Mouse (Mus musculus) MEL (cell line): ENCODE data around the gene Ano6.

Source experiments
- CTCF ChIP-seq, 3 experiments: IDR thresholded peaks in 2 of 3; conservative IDR thresholded peaks in 1 of 3; 2 replicates each; pipeline ENCODE4 v1.5.1; 2011 to 2012; ENCODE audit warnings: low read length in 3 of 3, low read depth in 2 of 3, mild to moderate bottlenecking in 2 of 3, improper control_type of control experiment in 1 of 3, inconsistent platforms in 1 of 3, mixed read lengths in 1 of 3, moderate library complexity in 1 of 3; ENCODE audit not compliant: control insufficient read depth in 1 of 3, insufficient read depth in 1 of 3, poor library complexity in 1 of 3, severe bottlenecking in 1 of 3
- GATA1 ChIP-seq: IDR thresholded peaks from 2 replicates; pipeline ENCODE4 v1.6.1; 2011; ENCODE audit warnings: low read depth, low read length, improper control_type of control experiment
- HCFC1 ChIP-seq: IDR thresholded peaks from 2 replicates; pipeline ENCODE4 v1.6.1; 2012; ENCODE audit warnings: low read depth, mild to moderate bottlenecking, inconsistent platforms, low read length, improper control_type of control experiment, moderate library complexity
- MAFK ChIP-seq: IDR thresholded peaks from 2 replicates; pipeline ENCODE4 v1.6.1; 2011; ENCODE audit warnings: low read depth, mild to moderate bottlenecking, low read length, improper control_type of control experiment, borderline replicate concordance
- POLR2A ChIP-seq, 2 experiments: IDR thresholded peaks; 2 replicates each; pipeline ENCODE4 v1.6.1; 2011 to 2012; ENCODE audit warnings: low read length in 2 of 2, mild to moderate bottlenecking in 2 of 2, control low read depth in 1 of 2, improper control_type of control experiment in 1 of 2, low read depth in 1 of 2, moderate library complexity in 1 of 2; ENCODE audit not compliant: control insufficient read depth in 1 of 2, insufficient read depth in 1 of 2, poor library complexity in 1 of 2
- RCOR1 ChIP-seq: IDR thresholded peaks from 2 replicates; pipeline ENCODE4 v1.6.1; 2012; ENCODE audit warnings: low read depth, mild to moderate bottlenecking, inconsistent platforms, low read length, improper control_type of control experiment
- SMC3 ChIP-seq: IDR thresholded peaks from 2 replicates; pipeline ENCODE4 v1.6.1; 2011; ENCODE audit warnings: low read depth, low read length, improper control_type of control experiment
- TBP ChIP-seq: IDR thresholded peaks from 2 replicates; pipeline ENCODE4 v1.8.0; 2011; ENCODE audit warnings: low read depth, low read length, improper control_type of control experiment
- USF1 ChIP-seq: IDR thresholded peaks from 2 replicates; pipeline ENCODE4 v1.6.1; 2014; ENCODE audit warnings: low read depth, mild to moderate bottlenecking, inconsistent platforms, low read length, improper control_type of control experiment, moderate library complexity
- ZC3H11A ChIP-seq: IDR thresholded peaks from 2 replicates; pipeline ENCODE4 v1.6.1; 2012; ENCODE audit warnings: low read depth, mild to moderate bottlenecking, inconsistent platforms, low read length, improper control_type of control experiment

DNA sequence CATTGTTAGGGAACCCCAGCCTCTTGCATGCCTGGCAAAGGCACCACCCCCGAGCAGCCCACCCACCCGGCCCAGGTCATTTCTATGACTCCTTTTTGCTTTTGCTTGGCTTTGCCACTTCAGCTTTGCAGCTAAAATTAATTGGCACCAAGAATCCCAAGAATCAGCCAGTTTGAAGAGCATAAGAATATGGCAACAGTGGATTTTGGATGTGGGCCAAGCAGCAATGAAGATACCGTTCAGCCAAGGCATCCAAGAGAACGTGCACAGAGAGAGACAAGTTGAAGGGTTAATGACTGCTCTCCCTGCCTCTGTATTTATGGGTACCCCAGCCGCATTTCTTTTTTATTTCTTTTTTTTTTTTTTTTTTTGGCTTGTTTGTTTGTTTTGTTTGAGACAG, 5.4 kb downstream of the Ano6 start:
- TF ChIP-seq MAFK, result no peak
- no peak for TF ChIP-seq POLR2A (IDR thresholded peaks at IDR 0.05; ENCODE audit: control insufficient read depth in 1 of 2, insufficient read depth in 1 of 2, low read depth in 1 of 2, low read length in 2 of 2, poor library complexity in 1 of 2)
- TF ChIP-seq CTCF (IDR thresholded peaks at IDR 0.05 in 2 of 3, conservative IDR thresholded peaks at IDR 0.05 in 1 of 3; ENCODE audit: control insufficient read depth in 1 of 3, insufficient read depth in 1 of 3, low read depth in 2 of 3, low read length in 3 of 3, poor library complexity in 1 of 3, severe bottlenecking in 1 of 3), result no peak
- no peak for TF ChIP-seq HCFC1
- TF ChIP-seq SMC3, result no peak
- TF ChIP-seq RCOR1, result no peak
- TF ChIP-seq GATA1, result no peak
- no peak for TF ChIP-seq TBP
- no peak for TF ChIP-seq USF1
- no peak for TF ChIP-seq ZC3H11A
